Mouse (Mus musculus) midbrain, embryonic 13.5 days (tissue): Measurements from ENCODE around the gene Axin2. TPM values are rescaled to one million over a fixed set of nuclear protein-coding genes. Genes with fewer than 3 reads are reported as not detected.

Source experiments
- ATAC-seq: fragments of 200-750 bp; cut with Nextera tagmentation; 2 replicates; pipeline ENCODE4 v1.8.0; 2017; ENCODE audit warnings: mild to moderate bottlenecking, moderate TSS enrichment, moderate library complexity
- H3K27ac ChIP-seq: fragments of 300-500 bp; sonication (generic); 2 replicates; pipeline ENCODE4 v1.5.1; 2015; ENCODE audit warnings: inconsistent platforms, mild to moderate bottlenecking, moderate library complexity
- H3K27me3 ChIP-seq: fragments of 300-500 bp; sonication (generic); 2 replicates; pipeline ENCODE4 v1.6.1; 2015; ENCODE audit warnings: mild to moderate bottlenecking, inconsistent platforms
- H3K36me3 ChIP-seq: fragments of 300-500 bp; sonication (generic); 2 replicates; pipeline ENCODE4 v1.6.1; 2015; ENCODE audit warnings: mild to moderate bottlenecking, inconsistent platforms
- H3K4me1 ChIP-seq: fragments of 300-500 bp; sonication (generic); replicated peaks from 2 replicates; pipeline ENCODE4 v1.6.1; 2015; ENCODE audit warnings: inconsistent platforms
- H3K4me2 ChIP-seq: fragments of 300-500 bp; sonication (generic); replicated peaks from 2 replicates; pipeline ENCODE4 v1.6.1; 2015; ENCODE audit warnings: moderate library complexity, mild to moderate bottlenecking, inconsistent platforms
- H3K4me3 ChIP-seq: fragments of 300-500 bp; sonication (generic); replicated peaks from 2 replicates; pipeline ENCODE4 v1.5.1; 2015; ENCODE audit warnings: mild to moderate bottlenecking, inconsistent platforms
- H3K9ac ChIP-seq: fragments of 300-500 bp; sonication (generic); replicated peaks from 2 replicates; pipeline ENCODE4 v1.6.1; 2015; ENCODE audit warnings: mild to moderate bottlenecking, inconsistent platforms
- H3K9me3 ChIP-seq: fragments of 300-500 bp; sonication (generic); 2 replicates; pipeline ENCODE4 v1.6.1; 2016; ENCODE audit warnings: mild to moderate bottlenecking, inconsistent platforms
- whole genome bisulfite sequencing: fragments of 180-500 bp; shearing (Covaris S2); methylation state at CpG from one replicate; pipeline ENCODE4 v1.1.7; 2015; 5-methylcytosine and 5-hydroxymethylcytosine counted together
- polyA plus RNA-seq: library from polyadenylated mRNA; unstranded; fragments of >200 nt; fragmentation: Nextera tagmentation; extraction: Ambion mirVana; gene quantifications from 2 replicates; pipeline ENCODE4 v1.2.1, GENCODE M21; 2015

Gene Axin2
- polyA plus RNA-seq, 1 experiment from 2014 or later: 17.2 TPM

DNA sequence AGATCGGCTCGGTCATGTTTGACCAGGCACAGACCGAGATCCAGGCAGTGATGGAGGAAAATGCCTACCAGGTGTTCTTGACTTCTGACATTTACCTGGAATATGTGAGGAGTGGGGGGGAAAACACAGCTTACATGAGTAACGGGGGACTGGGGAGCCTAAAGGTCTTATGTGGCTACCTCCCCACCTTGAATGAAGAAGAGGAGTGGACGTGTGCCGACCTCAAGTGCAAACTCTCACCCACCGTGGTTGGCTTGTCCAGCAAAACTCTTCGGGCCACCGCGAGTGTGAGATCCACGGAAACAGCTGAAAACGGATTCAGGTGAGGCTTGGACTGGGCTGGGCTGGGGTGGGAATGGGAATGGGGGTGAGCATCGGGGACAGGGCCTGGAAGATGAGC, 3.6 kb downstream of the Axin2 start:
- Histone ChIP-seq H3K27me3 (0 out of 2 replicates have a peak, but pooled peaks cover 2% of the 10 kb centered on the region), H3K27ac (peak overlapping the region; percentile 100), H3K9me3 (no peaks in the 10 kb centered on the region), H3K4me3 (peak overlapping the region; percentile 97), H3K4me1 (peaks cover 79% of the 10 kb centered on the region), H3K4me2 (peak overlapping the region; percentile 89), H3K9ac (peak overlapping the region; percentile 97), H3K36me3 (no peaks in the 10 kb centered on the region)
- no peak for ATAC-seq
- 14% methylated on average over 13 of the region's 13 CpGs for WGBS

DNA sequence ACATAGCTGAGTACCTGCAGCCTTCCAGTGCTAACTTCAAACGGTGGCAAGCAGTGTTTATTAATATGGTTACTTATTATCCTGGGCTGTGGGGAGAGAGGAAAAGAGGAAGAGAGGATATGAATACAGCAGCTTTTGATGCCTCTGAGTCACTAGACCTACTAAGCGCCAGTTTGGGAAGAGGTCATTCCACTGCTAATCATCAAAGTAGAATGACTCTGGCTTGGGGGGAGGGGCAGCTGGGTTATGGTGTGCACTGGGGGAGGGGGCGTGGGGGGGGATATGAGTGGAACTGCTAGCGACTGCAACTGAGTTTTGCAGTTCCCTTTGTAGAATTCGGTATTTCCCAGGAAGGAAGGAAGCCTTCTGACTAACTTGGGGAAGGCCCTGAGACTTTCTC, 4.2 kb downstream of the Axin2 start:
- WGBS: 2% methylated on average over 5 of the region's 5 CpGs
- Histone ChIP-seq H3K9ac (peak overlapping the region; percentile 97), H3K27ac (0 out of 2 replicates have a peak overlapping the region, but pooled peaks have one; percentile 100)

DNA sequence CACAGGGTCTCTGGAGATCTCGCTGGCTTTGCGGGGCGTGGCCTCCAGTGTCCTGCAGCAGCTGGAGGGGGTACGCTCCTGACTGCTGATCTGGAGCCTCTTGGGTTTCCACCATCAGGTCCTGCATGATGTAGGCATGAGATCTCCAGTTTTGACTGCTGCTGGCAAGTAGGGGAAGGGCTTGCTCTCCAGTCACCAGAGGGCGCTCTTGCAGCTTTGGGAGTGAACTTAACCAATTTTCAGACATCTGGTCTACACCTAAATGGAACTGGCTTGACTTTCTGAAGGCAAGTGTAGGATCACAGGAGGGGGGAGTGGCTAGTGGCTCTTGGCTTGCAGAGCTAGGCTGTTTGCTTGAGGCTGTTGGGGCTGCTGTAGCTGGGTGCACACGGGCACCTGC, 5.1 kb downstream of the Axin2 start:
- peak overlapping the region; percentile 89 for H3K4me2 ChIP-seq
- H3K9ac ChIP-seq: peak overlapping the region; percentile 97
- no peak for ATAC-seq
- 15% methylated on average over 6 of the region's 6 CpGs for WGBS
- no peaks in the 10 kb centered on the region for H3K9me3 ChIP-seq
- H3K4me1 ChIP-seq: peaks cover 83% of the 10 kb centered on the region
- H3K4me3 ChIP-seq: peak overlapping the region; percentile 97
- H3K27ac ChIP-seq: 0 out of 2 replicates have a peak overlapping the region, but pooled peaks have one; percentile 100
- H3K27me3 ChIP-seq: no peaks in the 10 kb centered on the region
- no peaks in the 10 kb centered on the region for H3K36me3 ChIP-seq

More for the DNA sequence above, 4.2 kb downstream of the Axin2 start:
- Histone ChIP-seq H3K27me3 (no peaks in the 10 kb centered on the region), H3K4me1 (peaks cover 81% of the 10 kb centered on the region), H3K4me2 (peak overlapping the region; percentile 89), H3K36me3 (no peaks in the 10 kb centered on the region), H3K4me3 (peak overlapping the region; percentile 97), H3K9me3 (no peaks in the 10 kb centered on the region)
- ATAC-seq: no peak

GRCm38 (mm10) chr11:108925826-108926225, 5.7 kb downstream of the Axin2 start:
- H3K27ac ChIP-seq: 0 out of 2 replicates have a peak overlapping the region, but pooled peaks have one; percentile 2
- no peaks in the 10 kb centered on the region for H3K27me3 ChIP-seq
- H3K4me3 ChIP-seq: peak overlapping the region; percentile 97
- H3K9me3 ChIP-seq: no peaks in the 10 kb centered on the region
- no peak for ATAC-seq
- peak overlapping the region; percentile 97 for H3K9ac ChIP-seq
- 62% methylated on average over 9 of the region's 9 CpGs for WGBS
- H3K36me3 ChIP-seq: peaks cover 3% of the 10 kb centered on the region
- H3K4me2 ChIP-seq: peak overlapping the region; percentile 89
- H3K4me1 ChIP-seq: peaks cover 90% of the 10 kb centered on the region

DNA sequence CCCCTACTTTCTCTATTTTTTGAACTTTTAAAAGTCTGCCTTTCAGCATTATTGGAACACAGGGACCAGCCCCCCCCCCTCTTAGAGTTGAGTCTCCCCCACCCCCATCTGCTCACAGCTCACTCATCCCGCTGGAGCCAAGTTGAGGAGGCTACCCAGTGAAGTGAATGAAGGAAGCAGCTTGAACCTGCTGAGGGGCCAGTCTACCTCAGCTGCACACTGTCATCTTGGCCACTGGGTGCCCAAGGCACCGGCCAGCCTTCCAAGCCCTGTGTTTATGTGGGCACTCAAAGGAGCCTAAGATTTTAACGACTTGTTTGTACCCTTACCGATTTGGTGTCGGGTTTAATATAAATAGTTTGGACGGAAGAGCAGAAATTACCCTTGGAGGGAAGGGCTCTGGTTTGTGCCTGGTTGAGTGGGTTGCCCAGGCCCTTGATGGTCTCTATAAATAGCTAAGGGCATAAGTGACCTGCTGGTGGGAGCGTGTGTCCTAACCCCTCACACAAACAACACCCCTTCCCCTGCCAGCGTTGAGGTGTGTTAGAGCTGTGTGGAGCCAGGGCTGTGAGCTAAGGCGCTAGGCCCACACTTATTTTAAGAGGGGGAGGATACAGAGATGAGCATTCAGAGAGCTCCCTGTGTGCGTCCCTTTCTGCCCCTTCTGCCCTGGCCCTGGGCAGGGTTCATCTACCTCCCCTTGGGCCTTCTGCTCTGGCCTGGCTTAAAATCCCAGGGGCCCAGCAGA, 6.4 kb downstream of the Axin2 start:
- H3K4me1 ChIP-seq: peaks cover 96% of the 10 kb centered on the region
- peak overlapping the region; percentile 60 for H3K27ac ChIP-seq
- H3K4me2 ChIP-seq: peak overlapping the region; percentile 89
- peak overlapping the region; percentile 97 for H3K4me3 ChIP-seq
- peak overlapping the region; percentile 63 for H3K9ac ChIP-seq
- no peaks in the 10 kb centered on the region for H3K27me3 ChIP-seq
- no peaks in the 10 kb centered on the region for H3K9me3 ChIP-seq
- no peak for ATAC-seq
- peaks cover 10% of the 10 kb centered on the region for H3K36me3 ChIP-seq
- WGBS: 41% methylated on average over 10 of the region's 10 CpGs

DNA sequence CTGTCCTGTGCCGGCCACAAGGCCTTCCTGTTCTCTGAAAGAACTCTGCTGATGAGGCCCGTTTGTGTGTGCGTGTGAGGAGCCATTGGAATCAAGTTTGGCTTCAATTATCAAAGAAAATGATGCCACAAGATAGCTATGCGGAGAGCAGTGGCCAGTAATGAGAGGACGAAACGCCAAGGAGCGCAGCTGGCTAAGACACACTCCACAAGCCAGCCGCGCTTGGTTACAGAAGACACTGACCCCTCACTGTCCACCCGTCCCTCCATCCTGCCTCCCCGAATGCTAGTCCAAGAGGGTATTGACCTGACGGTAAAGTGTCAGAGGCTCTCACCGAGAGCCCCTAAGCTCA, 6.9 kb downstream of the Axin2 start:
- Histone ChIP-seq H3K27ac (peak overlapping the region; percentile 60), H3K4me1 (peaks cover 98% of the 10 kb centered on the region), H3K9ac (peak overlapping the region; percentile 63), H3K4me3 (peak overlapping the region; percentile 97), H3K36me3 (peaks cover 15% of the 10 kb centered on the region), H3K4me2 (peak overlapping the region; percentile 89), H3K9me3 (no peaks in the 10 kb centered on the region), H3K27me3 (no peaks in the 10 kb centered on the region)
- WGBS: 17% methylated on average over 13 of the region's 13 CpGs
- no peak for ATAC-seq

- WGBS: 21% methylated on average over 8 of the region's 8 CpGs
- H3K9me3 ChIP-seq: no peaks in the 10 kb centered on the region
- H3K4me1 ChIP-seq: peaks cover 90% of the 10 kb centered on the region
- H3K36me3 ChIP-seq: peaks cover 25% of the 10 kb centered on the region
- H3K27me3 ChIP-seq: no peaks in the 10 kb centered on the region
- ATAC-seq: no peak
- peak overlapping the region; percentile 4; the same call in 1 of the 2 replicates for H3K27ac ChIP-seq
- H3K4me3 ChIP-seq: peak overlapping the region; percentile 97
- peak overlapping the region; percentile 89 for H3K4me2 ChIP-seq
- peak overlapping the region; percentile 55 for H3K9ac ChIP-seq
These were observed 7.9 kb downstream of the Axin2 start for GRCm38 (mm10) chr11:108928096-108928495.

- Histone ChIP-seq H3K9ac (peak overlapping the region; percentile 55), H3K4me3 (peak overlapping the region; percentile 97), H3K27me3 (no peaks in the 10 kb centered on the region), H3K4me1 (peaks cover 90% of the 10 kb centered on the region), H3K9me3 (no peaks in the 10 kb centered on the region), H3K27ac (peak overlapping the region; percentile 4; the same call in 1 of the 2 replicates), H3K36me3 (peaks cover 30% of the 10 kb centered on the region), H3K4me2 (peak overlapping the region; percentile 89)
- no peak for ATAC-seq
- 4% methylated on average over 7 of the region's 7 CpGs for WGBS
These were observed 8.6 kb downstream of the Axin2 start for GRCm38 (mm10) chr11:108928752-108929151.

GRCm38 (mm10) chr11:108929176-108929575, 9.0 kb downstream of the Axin2 start:
- H3K9me3 ChIP-seq: no peaks in the 10 kb centered on the region
- H3K27me3 ChIP-seq: no peaks in the 10 kb centered on the region
- peak overlapping the region; percentile 89 for H3K4me2 ChIP-seq
- H3K9ac ChIP-seq: peak overlapping the region; percentile 55
- H3K4me3 ChIP-seq: peak overlapping the region; percentile 97
- peaks cover 90% of the 10 kb centered on the region for H3K4me1 ChIP-seq
- H3K36me3 ChIP-seq: peaks cover 34% of the 10 kb centered on the region
- no peak for ATAC-seq
- H3K27ac ChIP-seq: peak overlapping the region; percentile 74; the same call in 1 of the 2 replicates
- 35% methylated on average over 4 of the region's 4 CpGs for WGBS

- peaks cover 90% of the 10 kb centered on the region for H3K4me1 ChIP-seq
- no peak overlapping the region; the same call in 1 of the 2 replicates for H3K4me3 ChIP-seq
- H3K4me2 ChIP-seq: peak overlapping the region; percentile 89
- peak overlapping the region; percentile 74 for H3K27ac ChIP-seq
- no peaks in the 10 kb centered on the region for H3K9me3 ChIP-seq
- peaks cover 38% of the 10 kb centered on the region for H3K36me3 ChIP-seq
- WGBS: 56% methylated on average over 6 of the region's 6 CpGs
- H3K9ac ChIP-seq: no peak overlapping the region
- no peaks in the 10 kb centered on the region for H3K27me3 ChIP-seq
- no peak for ATAC-seq
These were observed 9.6 kb downstream of the Axin2 start for GRCm38 (mm10) chr11:108929700-108930099.

DNA sequence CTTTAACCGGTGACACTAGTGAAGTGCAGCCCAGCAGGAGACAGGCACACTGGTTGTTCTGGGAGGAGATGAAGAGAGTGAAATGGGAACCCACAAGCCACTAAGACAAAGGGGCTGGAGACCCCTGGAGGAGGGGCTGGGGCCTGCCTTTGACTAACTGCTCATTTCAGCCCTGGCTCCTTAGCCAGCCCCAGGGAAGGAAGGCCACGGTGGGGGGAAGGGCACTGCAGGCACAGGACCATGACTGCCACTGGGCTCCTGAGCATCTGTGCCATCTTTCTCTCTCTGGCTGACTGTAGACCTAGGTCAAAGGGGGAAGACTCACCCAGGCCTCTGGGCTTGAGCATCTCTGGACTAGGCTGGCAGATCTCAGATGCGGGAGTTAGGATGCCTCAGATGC, 10.5 kb downstream of the Axin2 start:
- ATAC-seq: no peak
- no peaks in the 10 kb centered on the region for H3K9me3 ChIP-seq
- peaks cover 90% of the 10 kb centered on the region for H3K4me1 ChIP-seq
- H3K4me2 ChIP-seq: peak overlapping the region; percentile 89
- peaks cover 38% of the 10 kb centered on the region for H3K36me3 ChIP-seq
- 19% methylated on average over 3 of the region's 3 CpGs for WGBS
- no peak overlapping the region; the same call in 1 of the 2 replicates for H3K4me3 ChIP-seq
- H3K9ac ChIP-seq: peak overlapping the region; percentile 55
- peak overlapping the region; percentile 74 for H3K27ac ChIP-seq
- H3K27me3 ChIP-seq: no peaks in the 10 kb centered on the region

GRCm38 (mm10) chr11:108933835-108934234, 13.7 kb downstream of the Axin2 start:
- no peaks in the 10 kb centered on the region for H3K9me3 ChIP-seq
- WGBS: 58% methylated on average over 9 of the region's 9 CpGs

More at GRCm38 (mm10) chr11:108933835-108934234, 13.7 kb downstream of the Axin2 start:
- Histone ChIP-seq H3K4me2 (no peak overlapping the region), H3K27me3 (no peaks in the 10 kb centered on the region), H3K27ac (peak overlapping the region; percentile 83), H3K4me1 (peaks cover 84% of the 10 kb centered on the region), H3K9ac (no peak overlapping the region), H3K36me3 (peaks cover 53% of the 10 kb centered on the region), H3K4me3 (no peak overlapping the region)
- ATAC-seq: no peak
